Mouse (Mus musculus) midbrain, embryonic 14.5 days (tissue): ENCODE measurements at regions not wholly inside any gene's neighbourhood (a gene's known extent, or its start where the extent isn't known, plus 50 kb on each side); places are given as distances from the start of the nearest gene placed in this dataset.

ENCODE experiments used
- ATAC-seq: fragments of 200-750 bp; cut with Nextera tagmentation; 2 replicates; pipeline ENCODE4 v1.8.0; 2017; ENCODE audit warnings: moderate number of reproducible peaks, moderate library complexity; ENCODE audit not compliant: low FRiP score, low TSS enrichment
- DNase-seq: peaks from one replicate; pipeline ENCODE4 v3.0.0-alpha.2; 2015
- H3K27ac ChIP-seq: fragments of 300-500 bp; sonication (generic); replicated peaks from 2 replicates; pipeline ENCODE4 v1.5.1; 2014; ENCODE audit warnings: mild to moderate bottlenecking, low read depth, low read length, moderate library complexity
- H3K27me3 ChIP-seq: fragments of 300-500 bp; sonication (generic); 2 replicates; pipeline ENCODE4 v1.6.1; 2014; ENCODE audit warnings: low read length, control low read depth, mixed read lengths; ENCODE audit not compliant: control insufficient read depth, insufficient read depth
- H3K36me3 ChIP-seq: fragments of 300-500 bp; sonication (generic); 2 replicates; pipeline ENCODE4 v1.6.1; 2014; ENCODE audit warnings: low read length, control low read depth; ENCODE audit not compliant: control insufficient read depth, insufficient read depth
- H3K4me1 ChIP-seq: fragments of 300-500 bp; sonication (generic); 2 replicates; pipeline ENCODE4 v1.6.1; 2014; ENCODE audit warnings: mild to moderate bottlenecking, antibody characterized with exemption, low read length, control low read depth; ENCODE audit not compliant: control insufficient read depth, insufficient read depth
- H3K4me2 ChIP-seq: fragments of 300-500 bp; sonication (generic); 2 replicates; pipeline ENCODE4 v1.6.1; 2014; ENCODE audit warnings: mild to moderate bottlenecking, low read length, moderate library complexity
- H3K4me3 ChIP-seq: fragments of 300-500 bp; sonication (generic); replicated peaks from 2 replicates; pipeline ENCODE4 v1.5.1; 2014; ENCODE audit warnings: low read depth, low read length
- H3K9ac ChIP-seq: fragments of 300-500 bp; sonication (generic); replicated peaks from 2 replicates; pipeline ENCODE4 v1.6.1; 2014; ENCODE audit warnings: mild to moderate bottlenecking, low read length, moderate library complexity
- H3K9me3 ChIP-seq: fragments of 300-500 bp; sonication (generic); 2 replicates; pipeline ENCODE4 v1.6.1; 2016; ENCODE audit warnings: low read length, control low read depth, mixed read lengths; ENCODE audit not compliant: control insufficient read depth
- WGBS: fragments of 180-500 bp; shearing (Covaris S2); extraction: QIAGEN DNeasy Blood & Tissue Kit; methylation state at CpG from one replicate; pipeline ENCODE4 v1.1.7; 2014; 5-methylcytosine and 5-hydroxymethylcytosine counted together

- Histone ChIP-seq H3K4me3 (no peak overlapping the region), H3K27me3 (no peaks in the 10 kb centered on the region), H3K36me3 (no peaks in the 10 kb centered on the region), H3K9ac (no peak overlapping the region), H3K4me2 (no peak overlapping the region), H3K9me3 (no peaks in the 10 kb centered on the region), H3K27ac (no peak overlapping the region), H3K4me1 (no peaks in the 10 kb centered on the region)
- ATAC-seq (no peak), DNase-seq (no peak)
- 59% methylated on average over 5 of the region's 5 CpGs for WGBS
Observed at GRCm38 (mm10) chr3:104288970-104289680, 69.0 kb upstream of the Magi3 start.

- H3K9ac ChIP-seq, result no peak overlapping the region
- no peak for ATAC-seq
- H3K4me3 ChIP-seq, result no peak overlapping the region
Observed at GRCm38 (mm10) chr3:104287900-104288299, 67.7 kb upstream of the Magi3 start.

GRCm38 (mm10) chr3:104284961-104285360, 64.8 kb upstream of the Magi3 start:
- no peak for ATAC-seq

More at GRCm38 (mm10) chr3:104287900-104288299, 67.7 kb upstream of the Magi3 start:
- no peaks in the 10 kb centered on the region for H3K27me3 ChIP-seq
- H3K4me2 ChIP-seq, result no peak overlapping the region
- H3K9me3 ChIP-seq, result no peaks in the 10 kb centered on the region
- no peak overlapping the region for H3K27ac ChIP-seq
- no peak for DNase-seq
- H3K36me3 ChIP-seq, result no peaks in the 10 kb centered on the region
- no peaks in the 10 kb centered on the region for H3K4me1 ChIP-seq

GRCm38 (mm10) chr3:104283855-104284254, 63.7 kb upstream of the Magi3 start:
- Histone ChIP-seq H3K4me2 (no peak overlapping the region), H3K4me1 (no peaks in the 10 kb centered on the region), H3K27me3 (no peaks in the 10 kb centered on the region), H3K27ac (no peak overlapping the region), H3K9ac (no peak overlapping the region), H3K4me3 (no peak overlapping the region), H3K9me3 (no peaks in the 10 kb centered on the region), H3K36me3 (no peaks in the 10 kb centered on the region)
- WGBS, result 85% methylated on average over 5 of the region's 5 CpGs
- DNase-seq, result no peak
- ATAC-seq, result no peak

More at GRCm38 (mm10) chr3:104284961-104285360, 64.8 kb upstream of the Magi3 start:
- no peak overlapping the region for H3K9ac ChIP-seq
- DNase-seq, result no peak
- no peaks in the 10 kb centered on the region for H3K4me1 ChIP-seq
- H3K27ac ChIP-seq, result no peak overlapping the region
- H3K27me3 ChIP-seq, result no peaks in the 10 kb centered on the region
- no peak overlapping the region for H3K4me2 ChIP-seq
- 89% methylated on average over 2 of the region's 2 CpGs for WGBS
- H3K36me3 ChIP-seq, result no peaks in the 10 kb centered on the region
- no peak overlapping the region for H3K4me3 ChIP-seq
- H3K9me3 ChIP-seq, result no peaks in the 10 kb centered on the region

- H3K27me3 ChIP-seq, result no peaks in the 10 kb centered on the region
- H3K4me3 ChIP-seq, result no peak overlapping the region
- 76% methylated on average over 6 of the region's 6 CpGs for WGBS
- no peak for DNase-seq
- 0 out of 2 replicates have a peak, but pooled peaks cover 4% of the 10 kb centered on the region for H3K4me1 ChIP-seq
- H3K9ac ChIP-seq, result no peak overlapping the region
- H3K9me3 ChIP-seq, result no peaks in the 10 kb centered on the region
- no peak overlapping the region for H3K4me2 ChIP-seq
- no peaks in the 10 kb centered on the region for H3K36me3 ChIP-seq
- ATAC-seq, result no peak
- no peak overlapping the region for H3K27ac ChIP-seq
Observed at GRCm38 (mm10) chr3:104279505-104279904, 59.3 kb upstream of the Magi3 start.

GRCm38 (mm10) chr3:104274718-104275302, 54.6 kb upstream of the Magi3 start:
- H3K36me3 ChIP-seq, result no peaks in the 10 kb centered on the region
- 0 out of 2 replicates have a peak, but pooled peaks cover 4% of the 10 kb centered on the region for H3K4me1 ChIP-seq
- no peak for DNase-seq
- ATAC-seq, result no peak
- WGBS, result 43% methylated on average over 1 of the region's 1 CpGs
- no peaks in the 10 kb centered on the region for H3K27me3 ChIP-seq
- H3K9me3 ChIP-seq, result no peaks in the 10 kb centered on the region
- H3K4me3 ChIP-seq, result no peak overlapping the region
- no peak overlapping the region for H3K4me2 ChIP-seq
- H3K9ac ChIP-seq, result no peak overlapping the region
- no peak overlapping the region for H3K27ac ChIP-seq

GRCm38 (mm10) chr3:104274084-104274483, 53.9 kb upstream of the Magi3 start:
- Histone ChIP-seq H3K4me1 (0 out of 2 replicates have a peak, but pooled peaks cover 4% of the 10 kb centered on the region), H3K4me3 (no peak overlapping the region), H3K27me3 (no peaks in the 10 kb centered on the region), H3K9me3 (no peaks in the 10 kb centered on the region), H3K27ac (no peak overlapping the region), H3K36me3 (no peaks in the 10 kb centered on the region), H3K9ac (no peak overlapping the region), H3K4me2 (no peak overlapping the region)
- ATAC-seq (no peak), DNase-seq (no peak)
